Mouse (Mus musculus) embryonic facial prominence, embryonic 14.5 days (tissue): ENCODE results near the gene Zfp579. TPM values are rescaled to one million over a fixed set of nuclear protein-coding genes. Genes with fewer than 3 reads are reported as not detected.

Source experiments
- ATAC-seq: fragments of 200-750 bp; cut with Nextera tagmentation; 2 replicates; pipeline ENCODE4 v1.8.0; 2017; ENCODE audit warnings: low read depth, moderate number of reproducible peaks, moderate TSS enrichment
- DNase-seq: peaks from one replicate; pipeline ENCODE4 v3.0.0-alpha.2; 2015; ENCODE audit warnings: low spot score
- H3K27ac ChIP-seq: fragments of 300-500 bp; sonication (generic); replicated peaks from 2 replicates; pipeline ENCODE4 v1.5.1; 2014; ENCODE audit warnings: low read depth, mild to moderate bottlenecking, low read length, moderate library complexity
- H3K27me3 ChIP-seq: fragments of 300-500 bp; sonication (generic); replicated peaks from 2 replicates; pipeline ENCODE4 v1.6.1; 2014; ENCODE audit warnings: low read length; ENCODE audit not compliant: control insufficient read depth, insufficient read depth
- H3K36me3 ChIP-seq: fragments of 300-500 bp; sonication (generic); 2 replicates; pipeline ENCODE4 v1.6.1; 2014; ENCODE audit warnings: low read length, mixed read lengths; ENCODE audit not compliant: control insufficient read depth, insufficient read depth
- H3K4me1 ChIP-seq: fragments of 300-500 bp; sonication (generic); 2 replicates; pipeline ENCODE4 v1.6.1; 2014; ENCODE audit warnings: antibody characterized with exemption, low read length; ENCODE audit not compliant: control insufficient read depth, insufficient read depth
- H3K4me2 ChIP-seq: fragments of 300-500 bp; sonication (generic); 2 replicates; pipeline ENCODE4 v1.6.1; 2014; ENCODE audit warnings: low read depth, mild to moderate bottlenecking, low read length, moderate library complexity, mixed read lengths
- H3K4me3 ChIP-seq: fragments of 300-500 bp; sonication (generic); 2 replicates; pipeline ENCODE4 v1.5.1; 2014; ENCODE audit warnings: low read depth, mild to moderate bottlenecking, low read length
- H3K9ac ChIP-seq: fragments of 300-500 bp; sonication (generic); 2 replicates; pipeline ENCODE4 v1.6.1; 2014; ENCODE audit warnings: low read depth, mild to moderate bottlenecking, low read length, moderate library complexity, mixed read lengths
- H3K9me3 ChIP-seq: fragments of 300-500 bp; sonication (generic); 2 replicates; pipeline ENCODE4 v1.6.1; 2016; ENCODE audit warnings: low read length; ENCODE audit not compliant: control insufficient read depth
- WGBS: fragments of 180-500 bp; shearing (Covaris S2); extraction: QIAGEN DNeasy Blood & Tissue Kit; methylation state at CpG from one replicate; pipeline ENCODE4 v1.1.7; 2014; 5-methylcytosine and 5-hydroxymethylcytosine counted together
- polyA plus RNA-seq: library from polyadenylated mRNA; unstranded; fragments of >200 nt; fragmentation: Nextera tagmentation; extraction: Ambion mirVana; gene quantifications from 2 replicates; pipeline ENCODE4 v1.2.1, GENCODE M21; 2014

Gene Zfp579
- polyA plus RNA-seq, 1 experiment from 2014 or later: 23.0 TPM

GRCm38 (mm10) chr7:5033818-5034217, 37.9 kb upstream of the Zfp579 start, which contains the start of gene 4632433K11Rik:
TSS of gene 4632433K11Rik (plus strand) at chr7:5034118.
- H3K9me3 ChIP-seq: peaks cover 37% of the 10 kb centered on the region
- peaks cover 79% of the 10 kb centered on the region for H3K36me3 ChIP-seq
- no peak for ATAC-seq
- no peaks in the 10 kb centered on the region for H3K4me1 ChIP-seq
- H3K4me2 ChIP-seq: no peak within 1 kb of the TSS
- DNase-seq: no peak
- H3K27me3 ChIP-seq: no peaks in the 10 kb centered on the region
- H3K4me3 ChIP-seq: no peak within 1 kb of the TSS
- no peak within 1 kb of the TSS for H3K9ac ChIP-seq
- H3K27ac ChIP-seq: no peak within 1 kb of the TSS
- 83% methylated on average over 3 of the region's 3 CpGs for WGBS

GRCm38 (mm10) chr7:5031496-5031895, 35.5 kb upstream of the Zfp579 start:
- H3K4me3 ChIP-seq: no peak overlapping the region
- 81% methylated on average over 25 of the region's 46 CpGs for WGBS

GRCm38 (mm10) chr7:5030554-5031275, 34.8 kb upstream of the Zfp579 start:
- H3K4me3 ChIP-seq: no peak overlapping the region; the same call in 1 of the 2 replicates
- 89% methylated on average over 61 of the region's 63 CpGs for WGBS
- no peak overlapping the region for H3K27ac ChIP-seq
- no peak overlapping the region for H3K4me2 ChIP-seq
- H3K9me3 ChIP-seq: peaks cover 38% of the 10 kb centered on the region
- ATAC-seq (no peak), DNase-seq (no peak)
- no peak overlapping the region for H3K9ac ChIP-seq
- peaks cover 96% of the 10 kb centered on the region for H3K36me3 ChIP-seq
- no peaks in the 10 kb centered on the region for H3K4me1 ChIP-seq
- no peaks in the 10 kb centered on the region for H3K27me3 ChIP-seq

More at GRCm38 (mm10) chr7:5031496-5031895, 35.5 kb upstream of the Zfp579 start:
- Histone ChIP-seq H3K9ac (no peak overlapping the region), H3K27me3 (no peaks in the 10 kb centered on the region), H3K27ac (no peak overlapping the region), H3K9me3 (peaks cover 38% of the 10 kb centered on the region), H3K4me1 (no peaks in the 10 kb centered on the region), H3K36me3 (peaks cover 98% of the 10 kb centered on the region), H3K4me2 (no peak overlapping the region)
- no peak for DNase-seq
- no peak for ATAC-seq

GRCm38 (mm10) chr7:5029946-5030345, 34.0 kb upstream of the Zfp579 start:
- no peak overlapping the region for H3K4me2 ChIP-seq
- H3K27me3 ChIP-seq: no peaks in the 10 kb centered on the region
- H3K9me3 ChIP-seq: peaks cover 38% of the 10 kb centered on the region
- ATAC-seq (no peak), DNase-seq (no peak)
- 94% methylated on average over 17 of the region's 21 CpGs for WGBS
- H3K36me3 ChIP-seq: peaks cover 95% of the 10 kb centered on the region
- no peaks in the 10 kb centered on the region for H3K4me1 ChIP-seq
- no peak overlapping the region; the same call in 1 of the 2 replicates for H3K4me3 ChIP-seq
- no peak overlapping the region for H3K27ac ChIP-seq
- no peak overlapping the region for H3K9ac ChIP-seq

- Histone ChIP-seq H3K27ac (no peak overlapping the region), H3K4me3 (no peak overlapping the region), H3K4me1 (no peaks in the 10 kb centered on the region), H3K9me3 (peaks cover 38% of the 10 kb centered on the region), H3K27me3 (no peaks in the 10 kb centered on the region), H3K9ac (no peak overlapping the region), H3K4me2 (no peak overlapping the region), H3K36me3 (peaks cover 95% of the 10 kb centered on the region)
- WGBS: 97% methylated on average over 22 of the region's 22 CpGs
- no peak for DNase-seq
- no peak for ATAC-seq
These were observed 33.6 kb upstream of the Zfp579 start for GRCm38 (mm10) chr7:5029543-5029942.

GRCm38 (mm10) chr7:5021197-5021596, 25.2 kb upstream of the Zfp579 start:
- Histone ChIP-seq H3K4me1 (peaks cover 8% of the 10 kb centered on the region; the same call in 1 of the 2 replicates), H3K4me3 (peak overlapping the region; percentile 92), H3K27me3 (no peaks in the 10 kb centered on the region), H3K36me3 (peaks cover 50% of the 10 kb centered on the region), H3K9me3 (no peaks in the 10 kb centered on the region), H3K4me2 (peak overlapping the region; percentile 84), H3K27ac (peak overlapping the region; percentile 93), H3K9ac (peak overlapping the region; percentile 94)
- WGBS: 46% methylated on average over 5 of the region's 5 CpGs
- ATAC-seq: no peak
- no peak for DNase-seq

GRCm38 (mm10) chr7:5020685-5021084, 24.7 kb upstream of the Zfp579 start:
- peak overlapping the region; percentile 94 for H3K9ac ChIP-seq
- peaks cover 12% of the 10 kb centered on the region for H3K4me1 ChIP-seq
- DNase-seq: no peak
- H3K4me2 ChIP-seq: peak overlapping the region; percentile 84
- no peaks in the 10 kb centered on the region for H3K9me3 ChIP-seq
- 0% methylated on average over 9 of the region's 15 CpGs for WGBS
- H3K27ac ChIP-seq: peak overlapping the region; percentile 93
- H3K27me3 ChIP-seq: no peaks in the 10 kb centered on the region
- H3K4me3 ChIP-seq: peak overlapping the region; percentile 92
- ATAC-seq: peak; percentile 10; the same call in 1 of the 2 replicates
- H3K36me3 ChIP-seq: peaks cover 47% of the 10 kb centered on the region

- DNase-seq: peak; percentile 99
- Histone ChIP-seq H3K9me3 (no peaks in the 10 kb centered on the region), H3K27ac (peak within 1 kb of the TSS; percentile 93), H3K27me3 (no peaks in the 10 kb centered on the region), H3K4me2 (peak within 1 kb of the TSS; percentile 84), H3K4me1 (peaks cover 12% of the 10 kb centered on the region), H3K9ac (peak within 1 kb of the TSS; percentile 94), H3K4me3 (peak within 1 kb of the TSS; percentile 92), H3K36me3 (peaks cover 42% of the 10 kb centered on the region)
- 0% methylated on average over 35 of the region's 49 CpGs for WGBS
- peak; percentile 93 for ATAC-seq
These were observed 24.2 kb upstream of the Zfp579 start, which contains the start of the genes Zfp865 and Ccdc106 for GRCm38 (mm10) chr7:5020000-5020681. TSS of gene Zfp865 (plus strand) at chr7:5020376. TSS of gene Ccdc106 (plus strand) at chr7:5020553.
